Mouse (Mus musculus) MEL (cell line): ENCODE results near the gene D430041D05Rik. TPM values are rescaled to one million over a fixed set of nuclear protein-coding genes. Genes with fewer than 3 reads are reported as not detected.

Experiments used
- DNase-seq: peaks from one replicate; pipeline ENCODE4 v3.0.0; 2011; ENCODE audit warnings: low read depth, low spot score
- H3K27ac ChIP-seq: 2 replicates; pipeline ENCODE4 v1.5.1; 2012; ENCODE audit warnings: low read depth, mild to moderate bottlenecking, control low read depth, low read length, moderate library complexity; ENCODE audit not compliant: control insufficient read depth
- H3K27me3 ChIP-seq, 2 experiments: fragments of 150-350 bp in 1 of 2; sonication (generic) in 1 of 2; 2 replicates each; pipeline ENCODE4 v1.6.1; 2012; ENCODE audit warnings: low read length in 2 of 2, mild to moderate bottlenecking in 2 of 2, improper control_type of control experiment in 1 of 2, moderate library complexity in 1 of 2; ENCODE audit not compliant: insufficient read depth in 2 of 2, control insufficient read depth in 1 of 2
- H3K36me3 ChIP-seq, 2 experiments: 2 replicates each; pipeline ENCODE4 v1.6.1; 2012 to 2014; ENCODE audit warnings: low read length in 2 of 2, improper control_type of control experiment in 1 of 2, inconsistent platforms in 1 of 2, mild to moderate bottlenecking in 1 of 2; ENCODE audit not compliant: insufficient read depth in 2 of 2, control insufficient read depth in 1 of 2
- H3K4me1 ChIP-seq, 2 experiments: fragments of 150-350 bp in 1 of 2; sonication (generic) in 1 of 2; 2 replicates each; pipeline ENCODE4 v1.6.1; 2012; ENCODE audit warnings: low read length in 2 of 2, improper control_type of control experiment in 1 of 2, mild to moderate bottlenecking in 1 of 2; ENCODE audit not compliant: insufficient read depth in 2 of 2, control insufficient read depth in 1 of 2
- H3K4me3 ChIP-seq, 2 experiments: fragments of 150-350 bp in 1 of 2; sonication (generic) in 1 of 2; 2 replicates each; pipeline ENCODE4 v1.5.1; 2012; ENCODE audit warnings: low read depth in 2 of 2, low read length in 2 of 2, mild to moderate bottlenecking in 2 of 2, moderate library complexity in 2 of 2, control low read depth in 1 of 2, improper control_type of control experiment in 1 of 2; ENCODE audit not compliant: control insufficient read depth in 1 of 2, insufficient read depth in 1 of 2
- H3K79me2 ChIP-seq: 2 replicates; pipeline ENCODE4 v1.6.1; 2012; ENCODE audit warnings: mild to moderate bottlenecking, low read length, moderate library complexity; ENCODE audit not compliant: control insufficient read depth, poor library complexity, insufficient read depth
- H3K9ac ChIP-seq: 2 replicates; pipeline ENCODE4 v1.6.1; 2012; ENCODE audit warnings: low read depth, mild to moderate bottlenecking, control low read depth, low read length, moderate library complexity; ENCODE audit not compliant: control insufficient read depth, poor library complexity, severe bottlenecking
- H3K9me3 ChIP-seq: fragments of 150-350 bp; sonication (generic); replicated peaks from 2 replicates; pipeline ENCODE4 v1.6.1; 2012; ENCODE audit warnings: mild to moderate bottlenecking, low read length, improper control_type of control experiment, moderate library complexity; ENCODE audit not compliant: insufficient read depth
- BHLHE40 ChIP-seq: IDR thresholded peaks from 2 replicates; pipeline ENCODE4 v1.6.1; 2012; ENCODE audit warnings: low read depth, mild to moderate bottlenecking, inconsistent platforms, low read length, improper control_type of control experiment, borderline replicate concordance
- CTCF ChIP-seq, 3 experiments: IDR thresholded peaks in 2 of 3; conservative IDR thresholded peaks in 1 of 3; 2 replicates each; pipeline ENCODE4 v1.5.1; 2011 to 2012; ENCODE audit warnings: low read length in 3 of 3, low read depth in 2 of 3, mild to moderate bottlenecking in 2 of 3, improper control_type of control experiment in 1 of 3, inconsistent platforms in 1 of 3, mixed read lengths in 1 of 3, moderate library complexity in 1 of 3; ENCODE audit not compliant: control insufficient read depth in 1 of 3, insufficient read depth in 1 of 3, poor library complexity in 1 of 3, severe bottlenecking in 1 of 3
- E2F4 ChIP-seq: IDR thresholded peaks from 2 replicates; pipeline ENCODE4 v1.6.1; 2011; ENCODE audit warnings: low read depth, low read length, improper control_type of control experiment, borderline replicate concordance
- EP300 ChIP-seq, 2 experiments: IDR thresholded peaks; 2 replicates each; pipeline ENCODE4 v1.6.1; 2011; ENCODE audit warnings: improper control_type of control experiment in 2 of 2, low read length in 2 of 2, low read depth in 1 of 2, mild to moderate bottlenecking in 1 of 2
- ETS1 ChIP-seq: IDR thresholded peaks from 2 replicates; pipeline ENCODE4 v1.6.1; 2012; ENCODE audit warnings: low read depth, mild to moderate bottlenecking, inconsistent platforms, low read length, improper control_type of control experiment, moderate library complexity
- GABPA ChIP-seq: IDR thresholded peaks from 2 replicates; pipeline ENCODE4 v1.6.1; 2012; ENCODE audit warnings: low read depth, mild to moderate bottlenecking, inconsistent platforms, low read length, improper control_type of control experiment, moderate library complexity
- GATA1 ChIP-seq: IDR thresholded peaks from 2 replicates; pipeline ENCODE4 v1.6.1; 2011; ENCODE audit warnings: low read depth, low read length, improper control_type of control experiment
- HCFC1 ChIP-seq: IDR thresholded peaks from 2 replicates; pipeline ENCODE4 v1.6.1; 2012; ENCODE audit warnings: low read depth, mild to moderate bottlenecking, inconsistent platforms, low read length, improper control_type of control experiment, moderate library complexity
- JUND ChIP-seq: IDR thresholded peaks from 2 replicates; pipeline ENCODE4 v1.6.1; 2011; ENCODE audit warnings: low read depth, mild to moderate bottlenecking, improper control_type of control experiment, low read length
- KAT2A ChIP-seq: conservative IDR thresholded peaks from 2 replicates; pipeline ENCODE4 v1.6.1; 2012; ENCODE audit warnings: low read depth, low read length, improper control_type of control experiment, inconsistent platforms
- MAX ChIP-seq: IDR thresholded peaks from 2 replicates; pipeline ENCODE4 v1.6.1; 2011; ENCODE audit warnings: low read length, improper control_type of control experiment
- MAZ ChIP-seq: IDR thresholded peaks from 2 replicates; pipeline ENCODE4 v1.6.1; 2012; ENCODE audit warnings: low read depth, mild to moderate bottlenecking, inconsistent platforms, low read length, improper control_type of control experiment
- MEF2A ChIP-seq: IDR thresholded peaks from 2 replicates; pipeline ENCODE4 v1.6.1; 2014; ENCODE audit warnings: low read depth, mild to moderate bottlenecking, inconsistent platforms, low read length, improper control_type of control experiment; ENCODE audit not compliant: poor library complexity, insufficient replicate concordance, severe bottlenecking; ENCODE audit errors: extremely low read depth
- MXI1 ChIP-seq: IDR thresholded peaks from 2 replicates; pipeline ENCODE4 v1.6.1; 2011; ENCODE audit warnings: mild to moderate bottlenecking, low read depth, low read length, improper control_type of control experiment
- MYC ChIP-seq: IDR thresholded peaks from 2 replicates; pipeline ENCODE4 v1.6.1; 2011; ENCODE audit warnings: low read depth, mild to moderate bottlenecking, low read length, improper control_type of control experiment, moderate library complexity
- NELFE ChIP-seq: IDR thresholded peaks from 2 replicates; pipeline ENCODE4 v1.6.1; 2011; ENCODE audit warnings: low read depth, low read length, improper control_type of control experiment
- POLR2AphosphoS2 ChIP-seq: IDR thresholded peaks from 2 replicates; pipeline ENCODE4 v1.6.1; 2011; ENCODE audit warnings: low read length, improper control_type of control experiment
- RAD21 ChIP-seq: IDR thresholded peaks from 2 replicates; pipeline ENCODE4 v1.6.1; 2011; ENCODE audit warnings: mild to moderate bottlenecking, low read depth, low read length, improper control_type of control experiment
- RCOR1 ChIP-seq: IDR thresholded peaks from 2 replicates; pipeline ENCODE4 v1.6.1; 2012; ENCODE audit warnings: low read depth, mild to moderate bottlenecking, inconsistent platforms, low read length, improper control_type of control experiment
- SMC3 ChIP-seq: IDR thresholded peaks from 2 replicates; pipeline ENCODE4 v1.6.1; 2011; ENCODE audit warnings: low read depth, low read length, improper control_type of control experiment
- TBP ChIP-seq: IDR thresholded peaks from 2 replicates; pipeline ENCODE4 v1.8.0; 2011; ENCODE audit warnings: low read depth, low read length, improper control_type of control experiment
- TCF12 ChIP-seq: IDR thresholded peaks from 2 replicates; pipeline ENCODE4 v1.6.1; 2014; ENCODE audit warnings: low read depth, mild to moderate bottlenecking, inconsistent platforms, low read length, improper control_type of control experiment, moderate library complexity
- UBTF ChIP-seq: IDR thresholded peaks from 2 replicates; pipeline ENCODE4 v1.6.1; 2012; ENCODE audit warnings: low read depth, mild to moderate bottlenecking, inconsistent platforms, low read length, improper control_type of control experiment, moderate library complexity, borderline replicate concordance; ENCODE audit not compliant: insufficient read depth
- USF1 ChIP-seq: IDR thresholded peaks from 2 replicates; pipeline ENCODE4 v1.6.1; 2014; ENCODE audit warnings: low read depth, mild to moderate bottlenecking, inconsistent platforms, low read length, improper control_type of control experiment, moderate library complexity
- ZC3H11A ChIP-seq: IDR thresholded peaks from 2 replicates; pipeline ENCODE4 v1.6.1; 2012; ENCODE audit warnings: low read depth, mild to moderate bottlenecking, inconsistent platforms, low read length, improper control_type of control experiment
- ZMIZ1 ChIP-seq: IDR thresholded peaks from 2 replicates; pipeline ENCODE4 v1.6.1; 2012; ENCODE audit warnings: low read depth, mild to moderate bottlenecking, inconsistent platforms, low read length, improper control_type of control experiment, moderate library complexity
- polyA plus RNA-seq, 2 experiments: library from polyadenylated mRNA; stranded (reverse) in 1 of 2; unstranded in 1 of 2; fragments of >175 nt in 1 of 2; fragments of >200 nt in 1 of 2; gene quantifications; 2 replicates each; pipeline versions ENCODE4 v1.2.1 to v1.2.4; 2012; ENCODE audit warnings: low replicate concordance in 2 of 2, low read depth in 1 of 2; ENCODE audit not compliant: insufficient read length in 2 of 2, insufficient read depth in 1 of 2, missing spikeins in 1 of 2
- total RNA-seq: library from RNA; depleted of rRNA; stranded (reverse); fragments of 300-350 nt; gene quantifications from 2 replicates; pipeline ENCODE4 v1.2.3, GENCODE M21; 2012

Gene D430041D05Rik
- total and polyA plus RNA-seq, 3 experiments: 0.46 to 1.1 TPM; not detected in 1

DNA sequence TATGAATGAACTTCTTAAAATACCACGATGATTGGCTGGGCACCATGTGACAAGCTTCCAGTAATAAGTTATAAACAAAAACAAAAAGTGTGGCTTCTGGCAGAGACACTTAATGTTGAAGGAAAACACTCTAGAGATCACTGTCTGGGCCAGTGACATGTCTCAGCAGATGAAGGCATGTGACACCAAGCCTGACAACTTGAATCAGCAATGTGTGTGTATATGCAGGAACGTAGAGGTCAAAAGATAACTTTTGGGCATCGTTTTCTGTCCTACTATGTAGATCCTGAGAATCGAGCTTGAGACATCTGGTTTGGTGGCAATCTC, 149.1 kb downstream of the D430041D05Rik start:
- Histone ChIP-seq H3K36me3 (no peaks in the 10 kb centered on the region), H3K27ac (no peak overlapping the region), H3K27me3 (peaks cover 5 to 6% of the 10 kb centered on the region in 2 experiments), H3K79me2 (no peaks in the 10 kb centered on the region), H3K9ac (no peak overlapping the region), H3K4me3 (no peak overlapping the region), H3K4me1 (no peaks in the 10 kb centered on the region), H3K9me3 (no peaks in the 10 kb centered on the region)
- TF ChIP-seq TCF12 (no peak), E2F4 (no peak), RCOR1 (no peak), BHLHE40 (no peak), MAZ (no peak), ZMIZ1 (no peak), UBTF (no peak), MYC (no peak)
- DNase-seq: no peak

DNA sequence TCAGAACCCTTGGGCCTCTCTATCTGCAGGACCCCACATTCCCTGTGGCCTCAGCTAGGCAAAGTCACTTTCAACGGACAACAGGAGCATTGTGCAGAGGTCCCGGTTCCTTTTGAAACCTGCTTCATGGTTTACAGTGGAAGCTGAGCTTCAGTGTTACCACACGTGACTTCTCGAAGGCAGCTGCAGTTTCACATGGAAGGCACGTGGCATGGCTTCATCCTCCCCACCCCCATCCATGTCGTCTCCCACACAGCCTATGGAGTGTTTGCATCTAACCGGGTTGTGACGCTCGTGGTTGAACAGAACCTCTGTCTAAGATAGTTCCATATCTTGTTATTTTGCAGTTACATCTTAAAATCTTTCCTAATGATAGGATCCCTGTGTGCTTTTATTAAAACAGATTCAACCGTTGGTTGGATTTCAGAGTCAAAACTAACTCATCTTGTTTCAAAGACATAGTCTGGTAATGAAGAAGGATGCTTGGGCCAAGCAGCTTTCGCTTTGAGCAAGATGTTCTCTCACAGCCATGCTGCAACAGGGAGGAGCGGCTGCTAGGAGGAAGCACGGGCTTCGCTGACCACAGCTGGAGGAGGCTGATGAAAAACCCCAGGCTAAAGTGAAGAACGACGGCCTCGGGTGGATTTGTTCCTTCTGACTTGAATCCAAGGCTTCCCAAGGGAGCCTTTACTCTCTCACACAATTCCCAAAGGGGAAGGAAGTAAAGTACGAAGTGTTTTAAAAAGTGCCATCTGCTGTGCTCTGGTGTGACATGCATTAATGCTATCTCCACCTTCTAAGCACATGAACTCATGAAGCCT, 149.7 kb downstream of the D430041D05Rik start:
- Histone ChIP-seq H3K9me3 (no peaks in the 10 kb centered on the region), H3K27me3 (peaks cover 5 to 6% of the 10 kb centered on the region in 2 experiments), H3K36me3 (no peaks in the 10 kb centered on the region), H3K79me2 (no peaks in the 10 kb centered on the region), H3K27ac (no peak overlapping the region), H3K4me3 (no peak overlapping the region), H3K4me1 (no peaks in the 10 kb centered on the region), H3K9ac (no peak overlapping the region)
- no peak for TF ChIP-seq HCFC1
- TF ChIP-seq EP300 (IDR thresholded peaks at IDR 0.05; ENCODE audit: low read depth in 1 of 2, low read length in 2 of 2): no peak
- no peak for TF ChIP-seq MAZ
- TF ChIP-seq ZC3H11A: no peak
- TF ChIP-seq RAD21: no peak
- no peak for TF ChIP-seq ETS1
- TF ChIP-seq MEF2A: no peak
- TF ChIP-seq NELFE: no peak
- TF ChIP-seq JUND: no peak
- TF ChIP-seq POLR2AphosphoS2: no peak
- no peak for TF ChIP-seq SMC3
- TF ChIP-seq MAX: no peak
- TF ChIP-seq GATA1: no peak
- TF ChIP-seq TBP: no peak
- no peak for TF ChIP-seq MXI1
- no peak for TF ChIP-seq GABPA
- TF ChIP-seq KAT2A: no peak
- TF ChIP-seq USF1: no peak
- no peak for TF ChIP-seq CTCF (IDR thresholded peaks at IDR 0.05 in 2 of 3, conservative IDR thresholded peaks at IDR 0.05 in 1 of 3; ENCODE audit: control insufficient read depth in 1 of 3, insufficient read depth in 1 of 3, low read depth in 2 of 3, low read length in 3 of 3, poor library complexity in 1 of 3, severe bottlenecking in 1 of 3)
- no peak for TF ChIP-seq ZMIZ1
- no peak for DNase-seq
